Mouse (Mus musculus): ENCODE measurements at regions not wholly inside any gene's neighbourhood (a gene's known extent, or its start where the extent isn't known, plus 50 kb on each side); places are given as distances from the start of the nearest gene placed in this dataset.

DNA sequence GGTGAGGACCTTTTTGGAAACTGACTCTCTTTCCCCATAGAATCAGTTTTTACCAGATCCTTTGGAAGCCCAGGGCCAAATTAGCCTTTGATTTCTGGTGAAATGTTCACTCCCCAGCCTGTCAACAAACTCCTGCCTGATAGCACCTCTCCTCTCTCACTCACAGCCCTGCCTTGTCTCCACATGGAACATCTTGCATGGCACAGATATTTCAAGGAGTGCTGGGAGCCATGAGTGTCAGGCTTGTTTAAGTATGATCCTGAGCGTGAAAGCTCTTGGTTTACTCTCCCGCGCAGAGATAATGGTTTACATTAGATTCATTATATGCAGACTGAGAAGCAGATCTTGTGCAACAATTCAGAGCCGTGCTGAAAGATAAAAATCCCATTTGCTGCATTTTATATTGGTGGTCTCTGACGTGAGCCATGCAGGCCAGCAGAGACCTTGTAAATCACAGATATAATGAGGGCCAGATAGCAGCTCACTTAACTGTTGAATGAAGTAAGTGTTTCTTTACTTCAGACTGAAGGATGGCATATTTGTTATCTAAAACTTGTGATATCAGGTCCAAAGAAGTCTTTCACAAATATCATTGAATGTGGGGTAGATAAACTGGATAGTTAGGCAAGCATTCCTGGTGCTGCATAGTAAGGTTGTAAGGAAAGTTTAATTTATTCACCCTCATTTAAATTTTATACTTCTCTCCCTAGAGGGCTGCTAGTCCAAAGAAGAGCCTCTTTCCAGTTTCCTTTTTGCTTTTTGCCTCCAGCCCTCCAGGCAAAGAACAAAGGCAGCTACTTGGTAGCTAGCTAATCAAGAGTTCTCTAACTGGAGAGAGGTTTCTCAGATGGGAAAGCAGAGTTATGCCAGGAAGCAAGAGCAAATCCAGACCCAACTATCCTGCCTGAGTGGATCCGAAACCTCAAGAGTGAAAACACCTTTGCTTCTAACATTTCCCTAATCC lies 81.8 kb downstream of the Tbx18 start:
- no peak for DNase-seq (ENCODE audit: low spot score)

DNA sequence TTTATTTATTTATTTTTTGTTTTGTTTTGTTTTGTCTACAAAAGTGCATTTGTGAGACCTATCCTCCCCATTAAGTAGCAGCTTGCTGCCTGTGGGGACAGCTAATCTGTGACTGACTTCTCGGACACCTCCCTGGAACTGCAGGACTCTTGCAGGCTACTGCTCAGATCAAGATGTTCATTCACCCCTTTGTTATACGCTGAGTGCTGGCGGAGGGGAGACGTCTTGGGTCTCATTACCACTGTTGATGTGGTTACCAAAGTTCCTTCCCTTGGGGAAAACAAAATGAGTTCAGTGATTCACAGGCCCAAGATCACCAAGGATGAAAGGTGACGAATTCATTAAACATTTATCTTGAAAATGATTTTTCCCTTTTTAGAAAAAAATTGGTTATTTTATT lies 82.7 kb downstream of the Tbx18 start:
- DNase-seq (ENCODE audit: low spot score) = no peak

DNA sequence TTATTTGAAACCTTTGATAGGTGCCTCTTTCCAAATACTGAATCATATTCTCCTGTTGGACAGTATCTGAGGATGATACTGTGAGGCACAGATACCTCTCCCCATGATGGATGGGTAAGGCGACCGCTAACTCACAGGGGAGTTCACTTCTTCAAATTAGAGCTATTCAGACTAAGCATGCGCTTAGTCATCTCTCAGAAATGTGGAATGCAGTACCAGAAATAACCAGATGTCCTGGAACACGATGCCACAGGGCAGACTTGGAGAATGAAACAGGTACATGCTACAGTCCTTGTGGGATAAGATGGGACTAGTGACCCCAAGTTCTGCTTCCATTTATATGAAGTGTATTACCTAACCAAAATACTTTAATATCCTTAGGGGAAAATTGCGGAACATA lies 86.0 kb downstream of the Tbx18 start:
- no peak for DNase-seq (ENCODE audit: low spot score)

DNA sequence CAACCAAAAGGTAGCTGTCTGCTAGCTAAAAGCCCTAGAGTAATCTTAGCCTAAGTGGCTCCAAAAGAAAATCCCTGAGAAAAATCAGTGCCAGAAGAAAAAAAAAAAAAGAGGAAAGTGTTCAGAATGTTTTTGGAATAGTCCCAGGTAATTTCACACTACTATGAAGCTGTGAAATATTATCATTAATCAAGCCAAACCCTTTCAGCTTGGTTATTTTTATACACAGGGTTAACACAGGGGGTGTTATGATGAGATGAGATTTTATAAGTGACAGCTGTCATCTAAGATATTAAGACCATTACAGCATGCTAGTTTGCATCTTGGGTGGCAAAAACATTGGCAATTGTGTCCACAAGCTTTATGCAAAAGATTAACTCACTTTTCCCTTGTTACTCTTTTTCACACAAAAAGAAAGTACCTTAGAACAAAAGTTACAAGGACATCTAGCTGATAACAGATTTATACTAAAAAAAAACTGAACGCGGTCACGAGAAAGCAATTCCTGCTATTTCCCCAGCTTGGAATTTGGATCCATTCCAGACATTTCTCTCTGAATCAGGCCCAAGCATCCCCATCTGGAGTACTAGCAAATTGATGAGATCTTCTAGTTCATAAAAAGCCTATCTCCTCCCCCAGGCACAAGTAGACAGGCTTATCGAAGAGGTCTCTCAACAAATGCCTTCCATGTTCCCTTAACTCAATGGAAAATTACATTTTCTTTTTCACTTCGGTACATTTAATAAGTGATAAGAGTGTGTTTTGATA lies 97.0 kb downstream of the Tbx18 start:
- DNase-seq (ENCODE audit: low spot score) = no peak

DNA sequence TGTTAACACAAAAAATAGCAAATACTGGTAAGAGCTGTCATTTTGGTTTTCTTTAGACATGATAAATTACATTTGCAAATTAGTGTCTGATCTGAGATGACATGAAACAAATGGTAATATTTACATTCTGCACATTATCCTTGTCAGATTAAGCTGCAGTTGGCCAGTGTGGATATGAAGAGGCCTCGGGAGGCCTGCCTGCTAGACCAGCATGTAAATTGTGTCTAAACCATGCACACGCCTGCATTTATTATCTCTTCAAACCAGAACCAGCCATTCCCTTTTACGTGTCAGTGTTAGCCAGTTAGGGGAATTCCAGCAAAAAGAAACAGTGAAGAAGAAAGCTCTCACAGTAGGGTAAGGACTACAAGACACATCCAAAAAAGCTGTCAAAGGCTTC lies 104.6 kb downstream of the Tbx18 start:
- no peak for DNase-seq (ENCODE audit: low spot score)

DNA sequence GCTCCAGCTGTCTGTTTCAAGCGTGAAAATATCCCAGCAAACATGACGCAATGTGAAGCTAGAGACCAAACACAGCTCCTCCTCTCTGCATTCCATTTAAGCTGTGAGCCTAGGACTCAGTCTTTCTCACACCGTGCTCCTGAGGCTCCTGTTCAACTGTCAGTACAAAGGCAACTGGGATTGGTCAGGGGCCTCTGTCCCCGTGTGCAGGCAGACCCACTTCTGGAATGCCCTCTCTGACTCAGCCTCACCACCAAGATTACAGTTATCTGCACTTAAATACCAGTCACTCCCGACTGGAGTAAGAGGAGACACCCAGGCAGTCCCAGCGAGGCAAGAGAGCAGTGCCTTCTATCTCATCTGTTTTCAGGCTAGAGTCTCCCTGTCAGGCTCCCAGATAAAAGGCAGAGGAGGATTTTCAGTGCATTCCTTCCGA lies 112.8 kb downstream of the Tbx18 start:
- DNase-seq (ENCODE audit: low spot score) = peak; percentile 6

DNA sequence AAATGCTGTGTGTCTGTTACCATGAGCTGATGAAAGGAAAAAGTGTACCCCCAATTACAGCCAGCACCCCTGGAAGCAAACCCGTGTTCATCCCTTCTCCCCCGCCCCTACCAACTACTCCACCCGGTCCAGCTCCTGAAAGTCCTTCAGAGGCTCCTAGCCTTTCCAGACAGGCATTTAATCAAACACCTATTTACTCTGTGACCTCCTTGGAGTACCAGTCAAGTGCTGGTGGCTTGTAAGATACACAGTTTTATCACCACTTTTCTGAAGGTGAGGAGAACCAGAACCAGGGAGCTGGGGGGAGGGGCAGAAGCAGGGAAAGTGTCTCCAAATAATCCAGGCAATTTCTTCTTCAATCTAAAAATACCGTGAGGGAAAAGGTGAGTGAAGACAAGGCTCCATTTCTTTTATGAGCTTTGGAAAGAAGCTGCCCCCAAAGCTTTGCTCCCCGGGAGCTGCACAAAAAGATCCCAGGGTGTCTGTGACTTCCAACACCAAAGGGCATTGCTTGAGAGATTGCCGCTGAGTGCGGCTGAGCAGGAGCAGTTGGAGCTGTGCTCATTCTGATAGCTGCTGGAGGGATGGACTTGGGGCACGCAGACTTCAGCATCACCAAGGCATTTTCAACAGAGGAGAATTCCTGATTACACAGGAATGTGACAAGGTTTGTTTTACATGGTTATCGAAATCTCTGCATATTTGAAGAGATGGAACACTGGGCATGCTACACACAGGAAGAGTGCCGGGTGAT lies 123.0 kb downstream of the Tbx18 start:
- no peak for DNase-seq (ENCODE audit: low spot score)

DNA sequence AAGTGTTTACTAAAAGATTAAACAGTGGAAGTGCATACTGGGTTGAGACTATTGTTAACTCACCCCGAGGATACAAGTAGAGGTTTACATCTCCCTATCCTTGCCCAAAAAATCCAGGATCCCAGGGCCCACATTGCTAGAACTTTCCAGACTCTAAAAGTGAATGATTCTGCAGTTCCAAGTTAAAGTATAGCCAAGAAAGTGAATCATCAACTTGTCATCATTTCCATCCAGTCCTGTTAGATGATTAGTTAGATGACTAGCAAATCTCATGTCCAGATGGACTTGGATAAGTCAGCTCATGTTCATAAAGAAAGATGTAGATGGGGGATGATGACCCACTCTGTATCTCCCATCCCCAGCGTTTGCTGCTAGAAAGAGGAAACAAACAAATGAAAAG lies 155.5 kb downstream of the Tbx18 start:
- DNase-seq (ENCODE audit: low spot score) = no peak

DNA sequence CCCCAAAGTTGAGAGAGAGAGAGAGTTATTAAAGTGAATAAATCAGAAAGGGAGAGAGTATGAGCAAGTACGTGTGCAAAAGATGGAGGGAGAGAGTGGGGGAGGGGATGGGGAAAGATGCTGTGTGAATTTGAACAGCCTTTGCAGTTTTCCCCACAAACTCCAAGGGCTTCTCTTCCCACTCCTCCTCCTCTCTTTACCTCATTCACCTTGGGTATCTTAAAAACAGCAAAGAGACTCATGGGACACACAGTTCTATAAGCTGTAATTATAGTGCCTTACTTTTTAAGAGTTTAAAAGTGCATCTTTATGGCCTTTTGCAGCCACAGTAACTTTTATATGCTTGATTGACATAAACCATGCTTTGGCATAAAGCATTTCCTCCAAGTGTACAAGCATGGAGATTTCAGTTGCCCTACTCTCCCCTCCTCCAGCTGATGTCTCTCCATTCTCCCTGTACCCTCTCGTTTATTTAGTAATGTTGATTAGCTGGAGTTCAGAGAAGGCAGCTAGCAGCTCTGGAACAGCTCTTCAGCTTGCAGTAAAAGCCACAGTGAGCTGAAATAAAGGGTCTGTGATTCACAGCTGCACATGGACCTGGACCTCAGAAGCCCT lies 156.7 kb downstream of the Tbx18 start:
- DNase-seq (ENCODE audit: low spot score) = no peak

DNA sequence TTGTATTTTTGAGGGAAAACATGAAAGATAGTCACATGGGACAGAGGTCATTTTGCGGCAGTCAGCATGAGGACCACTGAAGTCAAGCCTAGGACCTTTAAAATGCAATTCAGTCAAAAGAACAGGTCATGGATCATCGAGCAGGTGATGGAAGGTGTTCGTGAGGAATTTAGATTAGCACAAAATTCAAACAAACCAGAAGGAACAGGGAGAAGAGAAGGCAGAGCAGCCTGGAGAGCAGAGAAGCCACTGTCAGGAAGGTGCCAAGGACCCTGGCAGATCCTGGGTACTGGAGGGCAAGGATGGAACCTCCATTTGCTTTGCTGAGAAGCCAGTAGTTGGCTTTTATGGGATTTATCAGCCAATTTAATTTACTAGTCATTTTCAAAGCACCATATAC lies 167.8 kb downstream of the Tbx18 start:
- no peak for DNase-seq (ENCODE audit: low spot score)

DNA sequence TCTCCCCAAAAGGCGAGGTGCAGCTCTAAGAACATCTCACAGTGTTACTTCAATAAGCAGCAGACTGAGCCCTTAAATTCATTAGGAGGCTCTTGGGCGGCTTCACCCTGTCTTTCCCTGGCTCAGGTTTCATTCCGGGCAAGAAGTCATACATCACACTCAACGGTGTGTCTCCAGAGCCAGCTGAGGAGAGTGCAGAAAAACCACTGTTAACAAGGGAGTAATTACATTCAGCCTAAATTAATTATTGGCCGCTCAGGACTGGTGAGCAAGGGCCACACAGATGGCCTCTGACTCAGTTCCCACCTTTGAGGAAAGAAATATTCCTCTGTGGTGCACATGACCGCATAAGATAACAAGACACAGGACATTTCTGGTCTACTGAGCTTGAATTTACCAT lies 168.3 kb downstream of the Tbx18 start:
- DNase-seq (ENCODE audit: low spot score) = no peak

DNA sequence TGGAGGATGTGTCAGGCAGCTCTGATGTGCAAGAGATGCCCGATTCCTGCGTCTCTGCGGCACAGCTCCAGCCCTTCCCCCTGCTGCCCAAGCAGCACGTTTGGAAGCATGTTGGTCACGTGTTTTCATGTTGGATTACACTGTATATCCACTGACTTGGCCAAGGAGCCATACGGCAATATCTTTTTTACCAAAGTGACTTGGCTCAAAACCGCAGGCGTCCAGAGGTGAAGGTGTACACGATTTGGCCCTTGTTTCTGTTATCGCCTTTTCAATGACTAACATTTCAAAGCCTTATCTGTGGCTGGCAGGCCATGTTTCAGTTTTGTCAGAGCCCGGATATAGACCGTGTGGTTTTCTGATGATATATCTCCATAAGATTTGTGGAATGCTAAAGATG lies 173.2 kb downstream of the Tbx18 start:
- no peak for DNase-seq (ENCODE audit: low spot score)

DNA sequence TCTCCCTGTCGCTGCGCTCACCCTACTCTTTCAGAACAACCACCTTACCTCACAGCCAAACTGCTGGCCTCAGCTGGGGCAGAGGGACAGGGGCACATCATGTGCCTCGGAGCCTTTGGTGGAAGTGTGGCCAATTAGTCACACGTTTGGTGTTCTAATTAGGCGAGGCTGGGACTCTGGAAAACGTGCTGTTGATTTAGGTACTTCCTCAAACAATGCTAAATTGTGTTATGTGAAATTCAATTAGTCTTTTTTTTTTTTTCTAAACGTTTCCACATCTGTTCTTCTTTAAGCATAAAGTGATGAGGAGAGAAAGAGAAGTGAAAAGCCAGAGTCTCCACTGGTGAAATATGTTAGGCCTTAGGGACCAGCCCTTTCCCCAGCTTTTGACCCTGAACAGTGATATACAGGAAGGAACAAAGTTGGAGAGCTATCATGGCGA lies 174.1 kb downstream of the Tbx18 start:
- DNase-seq (ENCODE audit: low spot score) = no peak

DNA sequence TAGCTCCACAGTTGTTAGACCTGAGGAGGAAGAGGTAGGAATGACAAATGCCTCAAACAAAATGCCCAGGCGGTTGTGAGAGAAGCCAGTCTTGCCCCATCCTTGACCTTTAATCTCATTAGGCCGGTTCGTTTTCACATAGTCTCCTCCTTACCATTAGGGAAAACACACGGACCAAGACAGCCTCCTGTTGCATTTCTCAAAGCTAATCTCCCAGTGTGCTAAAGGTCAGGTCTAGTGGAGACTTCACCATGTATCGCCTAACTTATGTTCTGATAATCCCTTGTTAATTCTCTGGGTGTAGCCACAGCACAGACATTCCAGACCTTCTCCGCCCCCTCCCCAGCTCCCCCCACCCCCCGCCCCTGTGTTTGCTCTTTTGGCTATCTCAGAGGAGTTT lies 174.5 kb downstream of the Tbx18 start:
- DNase-seq (ENCODE audit: low spot score) = no peak

DNA sequence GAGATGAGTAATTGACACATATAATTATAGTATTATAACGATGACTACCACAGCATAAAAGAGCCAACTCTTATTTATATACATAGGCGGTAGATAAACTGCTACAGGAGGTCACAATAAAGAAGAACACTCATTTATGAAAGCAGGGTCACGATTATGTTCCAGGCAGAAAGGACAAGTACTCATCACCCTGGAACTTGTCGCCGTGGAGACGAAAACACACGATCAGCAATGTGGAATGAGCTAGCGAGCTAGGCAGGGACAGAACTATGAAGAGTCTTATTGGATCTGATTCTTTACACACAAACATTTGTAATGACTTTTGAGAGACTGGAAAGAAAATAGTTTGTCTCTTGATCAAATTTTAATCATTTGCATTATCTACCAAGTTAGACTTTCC lies 197.9 kb downstream of the Tbx18 start:
- no peak for DNase-seq (ENCODE audit: low spot score)

DNA sequence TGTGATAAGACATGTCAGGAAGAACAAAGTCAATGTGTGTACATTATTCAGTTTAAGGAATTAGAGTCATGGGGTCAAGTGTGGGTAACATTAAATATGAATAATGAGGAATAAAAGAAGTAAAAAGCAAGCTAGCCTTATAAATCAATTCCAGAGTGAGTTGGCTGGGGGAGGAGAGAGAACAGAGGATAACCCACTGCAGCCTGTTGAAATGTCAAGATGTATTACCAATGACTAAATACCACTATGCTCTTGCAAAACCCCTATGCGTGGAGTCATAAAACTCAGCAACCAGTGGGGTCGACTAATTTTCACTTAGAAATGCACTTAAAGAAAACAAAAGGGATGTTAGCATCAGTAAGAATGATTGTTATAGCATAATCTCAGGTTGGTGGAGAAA lies 201.2 kb downstream of the Tbx18 start:
- DNase-seq (ENCODE audit: low spot score) = no peak

DNA sequence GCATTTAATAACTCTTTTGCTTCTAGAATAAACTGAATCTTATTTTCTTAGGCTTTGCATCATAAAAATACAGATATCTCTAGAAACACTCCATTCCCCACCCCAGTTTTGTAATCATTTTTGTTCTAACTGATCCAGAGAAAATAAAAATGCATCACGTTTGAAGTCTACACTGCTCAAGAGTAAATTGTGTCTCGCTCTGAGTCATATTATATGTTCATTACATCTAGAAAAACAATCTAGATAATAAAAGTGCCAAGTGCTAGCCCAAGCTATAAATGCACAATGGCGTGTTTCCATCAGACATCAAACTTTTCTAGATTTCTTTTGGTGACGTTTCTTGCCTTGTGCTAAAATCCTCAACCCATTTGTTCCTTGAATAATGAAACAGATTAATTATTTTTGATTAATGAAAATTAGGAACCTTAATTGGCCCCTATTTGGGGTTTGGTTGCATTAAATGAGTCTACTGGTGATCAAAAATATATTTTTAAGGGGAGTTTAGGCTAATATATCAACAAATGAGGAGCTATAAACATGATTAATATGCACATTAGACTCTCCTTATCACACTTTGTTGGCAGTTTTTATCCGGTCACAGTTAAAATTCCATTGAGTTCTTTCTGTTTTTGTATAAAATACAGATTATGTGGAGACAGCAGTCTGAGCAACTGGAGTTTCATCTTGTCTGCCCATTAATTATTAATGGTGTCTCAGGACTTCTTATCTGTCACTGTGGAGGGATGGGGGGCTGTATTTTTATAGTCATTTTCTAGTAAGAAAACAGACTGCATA lies 206.0 kb downstream of the Tbx18 start:
- DNase-seq (ENCODE audit: low spot score) = no peak

DNA sequence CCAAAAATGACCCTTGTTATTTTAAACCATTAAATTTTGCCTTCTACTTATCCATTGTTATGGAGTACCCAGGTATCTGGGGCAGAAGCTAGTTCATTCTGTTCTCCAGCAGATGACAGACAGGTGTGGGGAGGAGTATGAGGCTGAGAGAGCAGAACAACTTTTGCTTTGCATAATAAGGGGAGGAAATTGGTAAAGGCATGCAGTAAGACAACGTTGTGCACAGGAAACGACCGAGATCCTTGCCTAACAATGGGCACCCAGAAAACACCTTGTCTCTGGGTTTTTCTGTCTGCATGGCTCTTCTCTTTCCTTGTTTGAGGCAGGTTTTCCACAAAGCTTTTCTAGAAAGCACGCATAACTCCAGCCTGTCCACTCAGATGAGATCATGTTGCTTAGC lies 220.4 kb downstream of the Tbx18 start:
- DNase-seq (ENCODE audit: low spot score) = no peak

DNA sequence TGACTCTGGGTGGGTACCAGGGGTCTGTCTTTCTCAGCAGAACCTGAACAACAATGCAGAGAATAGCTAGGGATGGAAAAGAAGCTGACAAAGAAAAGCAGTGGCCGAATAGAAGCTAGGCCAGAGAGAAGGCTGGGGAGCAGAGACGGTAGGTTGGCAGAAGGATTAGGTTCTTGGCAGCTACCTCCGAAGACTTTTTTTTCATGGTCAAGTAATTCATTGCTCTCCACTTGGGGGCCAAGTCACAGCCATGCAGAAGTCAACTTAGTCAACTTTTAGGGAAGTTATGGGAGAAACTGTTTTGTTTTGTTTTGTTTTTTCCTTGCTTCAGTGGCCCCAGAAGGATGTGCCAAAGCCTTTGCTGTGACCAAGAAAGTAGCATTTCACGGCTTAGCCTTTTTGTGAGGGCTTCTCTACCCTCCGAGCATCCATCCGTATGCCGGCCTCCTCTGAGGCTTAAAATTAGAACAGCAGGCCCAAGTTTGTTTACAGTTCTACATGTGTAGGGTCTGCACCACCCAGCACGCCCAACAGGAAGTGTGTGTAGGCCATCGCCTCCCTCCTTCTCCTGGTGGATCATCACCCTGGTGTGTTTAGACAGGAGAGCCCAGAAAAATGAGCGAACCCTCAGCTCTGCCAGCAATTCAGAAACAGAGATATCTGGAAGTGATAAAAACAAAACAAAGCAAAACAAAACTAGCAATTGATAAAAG lies 226.2 kb downstream of the Tbx18 start:
- no peak for DNase-seq (ENCODE audit: low spot score)

DNA sequence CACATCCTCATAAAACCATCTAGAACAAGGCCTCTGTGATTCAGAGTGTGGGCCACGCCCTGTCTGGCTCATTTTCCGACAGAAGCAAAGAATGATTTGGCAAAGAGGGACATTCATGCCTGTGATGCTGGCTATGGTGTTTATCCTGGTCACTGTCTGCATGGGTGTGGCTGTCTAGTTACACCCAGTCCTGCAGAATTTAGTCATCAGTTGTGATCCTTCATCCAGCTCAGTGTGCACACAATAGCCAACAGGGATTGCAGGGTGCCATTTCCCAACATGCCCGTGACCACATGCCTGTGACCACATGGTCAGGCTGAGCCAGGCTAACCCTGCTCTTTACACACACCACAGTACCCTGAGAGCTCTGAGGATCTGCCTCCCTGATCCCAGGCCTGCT lies 208.8 kb upstream of the Cep162 start:
- no peak for DNase-seq (ENCODE audit: low spot score)

DNA sequence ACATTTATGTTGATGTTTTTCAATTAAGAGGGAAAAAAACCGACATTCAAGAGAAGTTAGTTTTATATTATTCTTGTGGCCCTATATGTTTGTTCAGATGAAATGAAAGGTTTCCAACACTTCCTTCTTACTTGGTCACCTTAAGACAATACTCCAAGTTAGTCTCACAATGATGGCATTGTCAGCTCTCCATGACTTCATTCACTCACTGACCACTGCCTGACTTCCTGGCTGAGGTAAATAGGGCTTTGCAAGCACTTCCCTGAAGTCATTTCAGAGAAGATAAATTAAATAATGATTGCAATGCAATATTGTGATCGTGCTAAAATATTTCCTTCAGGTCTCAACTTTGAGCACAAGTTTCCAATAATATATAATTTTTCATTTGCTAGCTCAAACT lies 197.9 kb upstream of the Cep162 start:
- DNase-seq (ENCODE audit: low spot score) = no peak
